Mouse (Mus musculus): ENCODE data around the gene Dock1.

Dock1 gene

DNA sequence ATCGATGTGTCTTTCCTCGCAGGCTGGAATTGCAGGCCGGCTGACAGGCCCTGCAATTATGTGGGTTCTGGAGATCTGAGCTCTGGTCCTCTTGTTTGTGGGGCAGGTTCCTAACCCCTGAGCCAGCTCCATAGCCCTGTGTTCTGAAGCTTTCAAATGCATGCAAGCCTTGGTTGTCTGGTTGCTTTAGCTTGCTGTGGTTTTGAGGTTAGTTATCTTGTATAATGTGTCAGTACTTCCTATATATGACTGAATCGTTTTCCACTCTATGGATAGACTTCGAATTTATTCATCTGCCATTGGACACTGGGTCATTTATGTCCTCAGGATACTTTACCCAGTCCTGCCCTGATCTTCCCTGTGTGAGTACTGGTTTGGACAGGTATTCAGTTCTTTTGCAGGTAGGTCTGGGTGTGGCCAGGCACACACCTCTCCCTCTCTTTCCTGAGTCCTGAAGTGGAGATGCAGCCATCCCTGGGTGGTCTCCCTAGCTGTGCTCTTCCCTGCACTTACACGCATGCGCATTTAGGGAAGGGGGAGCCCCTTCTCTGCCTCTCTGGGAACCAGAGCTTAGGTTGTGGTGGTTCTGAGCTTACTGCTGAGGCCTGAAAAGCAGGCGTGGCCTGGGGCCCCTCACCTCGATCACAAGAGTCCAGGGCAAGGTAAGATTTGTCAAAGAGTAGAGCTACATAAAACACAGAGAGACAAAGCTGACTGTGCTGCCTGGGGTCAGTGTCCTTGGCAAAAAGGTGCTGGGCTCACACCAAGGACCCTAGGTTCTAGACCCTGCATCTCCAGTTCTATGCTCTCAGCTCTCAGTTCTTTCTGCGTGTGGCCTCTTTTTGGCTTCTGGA lies 25.9 kb downstream of the Dock1 start:
- DNase-seq = no peak

DNA sequence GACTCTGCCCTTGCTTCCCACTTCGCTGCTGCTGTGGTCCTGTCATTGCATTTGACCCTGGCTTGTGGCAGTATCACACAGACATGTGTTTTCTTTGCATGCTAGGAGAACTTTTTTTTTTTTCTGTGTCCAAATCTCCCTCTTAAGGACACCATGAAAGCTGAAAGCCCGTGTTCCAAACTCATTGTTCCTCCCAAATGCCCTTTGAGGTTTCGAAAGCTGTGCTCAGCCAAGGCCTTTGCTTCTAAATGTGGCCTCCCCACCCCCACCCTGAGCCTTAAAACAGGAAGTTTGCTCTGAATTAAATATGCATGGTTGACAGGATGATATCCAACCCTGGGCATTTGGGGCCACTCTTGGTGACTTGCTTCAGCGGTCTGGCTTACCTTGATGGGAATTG lies 27.0 kb downstream of the Dock1 start:
- no peak for DNase-seq

DNA sequence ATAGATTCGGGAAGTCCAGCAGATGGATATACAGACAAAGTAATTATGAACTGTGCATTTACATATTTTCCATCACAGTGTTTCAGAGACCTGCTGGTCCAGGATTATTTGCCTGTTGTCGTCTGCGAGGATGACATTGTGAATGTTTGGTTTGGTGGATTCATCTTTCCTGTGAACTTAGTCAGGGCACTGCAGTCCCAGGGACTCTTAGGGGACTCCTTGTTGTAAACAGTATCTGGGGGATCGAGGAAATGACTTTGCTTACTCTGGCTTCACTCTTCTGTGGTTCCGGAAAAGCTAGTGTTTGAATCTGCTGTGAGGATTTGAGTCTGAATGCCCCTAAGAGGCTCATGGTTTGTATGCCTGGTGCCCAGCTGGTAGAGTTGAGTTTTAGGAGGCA lies 27.8 kb downstream of the Dock1 start:
- no peak for DNase-seq

GRCm38 (mm10) chr7:134700001-134700400 lies 29.5 kb downstream of the Dock1 start:
- DNase-seq = no peak

DNA sequence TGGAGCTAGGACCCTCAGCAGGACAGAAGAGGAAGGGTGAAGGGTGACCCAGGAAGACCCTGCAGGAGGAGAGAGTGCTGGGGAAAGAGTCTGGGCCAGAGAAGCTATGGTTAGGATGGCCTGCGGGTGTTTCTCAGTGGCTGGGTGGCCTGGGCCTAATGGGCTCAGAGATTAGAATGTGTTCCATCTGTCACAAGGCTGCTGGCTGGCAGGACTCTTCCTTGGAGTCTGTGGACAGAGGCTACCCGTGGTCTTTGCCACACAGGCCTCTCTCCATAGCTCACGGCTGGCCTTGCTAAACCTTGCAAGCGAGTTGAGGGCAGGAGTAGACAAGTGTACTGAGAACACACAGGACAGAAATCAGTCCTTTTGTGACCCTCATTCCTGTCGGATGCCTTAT lies 32.0 kb downstream of the Dock1 start:
- DNase-seq = peak in 1 of 2 experiments; percentile 6

GRCm38 (mm10) chr7:134703704-134704103 lies 33.2 kb downstream of the Dock1 start:
- DNase-seq = no peak

DNA sequence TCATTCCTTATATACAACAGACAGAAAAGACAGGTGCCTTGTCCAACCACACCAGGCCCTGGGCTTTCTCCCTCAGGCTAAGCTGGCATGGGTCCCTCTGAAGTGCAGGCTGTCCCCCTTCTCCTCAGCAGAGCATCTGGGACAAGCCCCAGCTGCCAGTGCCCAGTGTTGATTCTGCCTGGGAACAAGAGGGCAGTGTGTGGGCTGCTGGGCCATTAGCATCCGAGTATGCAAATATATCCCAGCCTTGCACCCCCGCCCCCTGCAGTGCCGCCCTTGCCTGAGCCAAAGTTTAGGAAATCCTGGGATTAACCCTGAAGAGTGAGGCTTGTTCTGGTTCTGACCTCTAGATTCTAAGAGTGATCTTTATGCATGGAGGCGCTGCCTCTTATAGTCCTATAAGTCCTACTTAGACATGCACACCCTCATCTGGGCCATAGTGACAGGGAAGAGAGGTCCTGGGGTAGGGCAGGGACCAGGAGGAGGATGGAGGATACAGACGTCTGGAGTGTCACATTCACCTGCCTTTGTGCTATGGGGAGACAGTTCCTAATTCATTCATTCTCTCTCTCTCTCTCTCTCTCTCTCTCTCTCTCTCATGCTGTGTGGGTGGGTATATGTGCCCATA lies 38.9 kb downstream of the Dock1 start:
- peak in 1 of 2 experiments; percentile 46 for DNase-seq

GRCm38 (mm10) chr7:134711576-134711975 lies 41.1 kb downstream of the Dock1 start:
- no peak for DNase-seq

DNA sequence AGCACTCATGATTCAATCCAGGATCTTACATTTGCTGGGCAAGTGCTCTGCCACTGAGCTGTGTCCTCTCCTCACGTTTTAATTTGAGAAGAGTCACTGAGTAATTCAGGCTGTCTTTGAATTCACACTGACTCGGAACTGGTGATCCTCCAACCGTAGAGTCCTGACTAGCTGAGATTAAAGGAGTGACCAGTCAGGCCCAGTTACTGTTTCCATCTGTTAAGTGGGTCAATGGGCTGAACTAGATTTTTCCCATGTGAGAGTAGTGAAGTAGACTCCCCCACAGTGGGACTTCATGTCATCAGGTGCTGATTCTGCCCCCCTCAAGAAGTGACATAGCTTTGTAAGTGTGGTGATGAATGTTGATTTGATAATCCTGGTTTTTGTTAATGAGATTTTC lies 49.0 kb downstream of the Dock1 start:
- DNase-seq = no peak

DNA sequence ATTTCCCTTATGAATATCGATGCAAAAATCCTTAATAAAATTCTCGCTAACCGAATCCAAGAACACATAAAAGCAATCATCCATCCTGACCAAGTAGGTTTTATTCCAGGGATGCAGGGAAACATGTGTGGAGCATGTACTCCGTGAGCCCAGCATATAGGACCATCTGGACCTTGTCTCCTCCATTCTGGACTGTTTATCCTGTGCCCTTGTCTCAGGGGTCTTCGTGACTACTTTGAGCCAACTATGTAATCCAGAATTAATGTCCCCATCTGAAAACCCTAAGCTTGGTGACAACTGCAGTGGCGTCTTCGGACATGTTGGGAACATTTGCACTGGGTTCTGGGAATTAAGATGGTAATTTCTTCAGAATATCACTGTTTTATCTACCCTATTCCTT lies 51.9 kb downstream of the Dock1 start:
- DNase-seq = no peak

DNA sequence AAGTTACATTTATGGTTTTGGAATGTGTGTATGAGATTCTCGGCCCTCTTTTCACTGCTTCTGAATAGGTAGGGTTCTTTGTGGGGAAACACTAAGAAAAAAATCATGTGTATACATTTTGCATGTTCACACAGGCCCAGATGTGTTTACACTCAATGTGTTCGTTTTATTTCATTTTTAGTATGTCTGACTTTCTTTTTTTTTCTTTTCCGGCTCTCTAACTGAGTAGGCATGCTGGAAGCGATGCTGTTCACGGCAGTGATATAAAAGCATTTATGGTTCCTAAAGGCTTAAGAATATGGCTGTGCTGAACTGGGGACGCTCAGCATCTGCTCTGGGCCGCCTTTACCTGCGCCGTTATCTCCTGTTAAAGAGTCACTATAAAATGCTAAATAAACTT lies 52.5 kb downstream of the Dock1 start:
- no peak for DNase-seq

GRCm38 (mm10) chr7:134723509-134723908 lies 53.1 kb downstream of the Dock1 start:
- no peak for DNase-seq

- no peak for DNase-seq
Measured at GRCm38 (mm10) chr7:134724841-134725240, 54.4 kb downstream of the Dock1 start.

DNA sequence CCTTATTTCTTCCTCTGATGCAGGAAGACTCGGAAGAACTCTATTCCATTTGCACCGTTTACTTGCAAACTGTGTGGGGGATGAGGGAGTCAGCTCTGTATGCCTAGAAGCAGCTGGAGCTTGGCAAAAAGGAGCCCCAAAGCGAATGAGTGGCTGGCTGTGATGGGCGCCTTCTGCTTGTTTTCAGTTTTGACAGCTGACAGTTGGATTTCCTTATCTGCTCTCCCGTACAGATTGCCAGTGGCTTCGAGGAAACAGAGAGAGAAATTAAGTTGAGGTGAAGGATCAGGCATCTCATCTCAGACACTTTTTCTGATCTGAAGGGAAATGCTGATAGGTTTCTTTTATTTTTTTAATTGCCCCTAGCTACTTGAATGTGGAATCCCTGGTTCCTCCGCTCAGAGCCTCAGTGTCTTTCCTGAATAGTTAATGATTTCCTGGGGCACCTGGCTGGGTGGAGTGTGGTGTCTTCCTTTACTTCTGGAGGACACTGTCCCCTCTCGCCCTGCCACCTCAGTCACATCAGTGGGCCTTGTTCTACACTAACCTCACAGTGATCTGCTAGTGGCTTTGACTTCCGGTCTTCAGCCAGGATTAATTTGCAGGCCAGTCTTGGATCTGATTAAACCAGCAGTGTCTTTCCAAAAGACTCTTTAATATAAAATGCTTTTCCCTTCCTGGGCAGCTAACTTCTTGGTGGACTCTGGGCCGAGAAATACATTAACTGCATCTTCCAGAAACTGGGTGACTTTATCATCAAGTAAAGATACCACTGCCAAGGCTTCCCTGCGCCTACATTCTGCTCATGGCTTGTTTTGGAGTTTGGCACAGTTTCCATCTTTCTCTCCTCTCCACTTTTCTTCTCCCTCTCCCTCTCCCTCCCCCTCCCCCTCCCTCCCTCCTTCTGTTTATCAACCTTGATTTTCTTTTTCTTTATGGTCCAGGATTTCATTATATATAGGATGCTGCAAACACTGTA lies 55.4 kb downstream of the Dock1 start:
- peak in 1 of 2 experiments; percentile 17 for DNase-seq

DNA sequence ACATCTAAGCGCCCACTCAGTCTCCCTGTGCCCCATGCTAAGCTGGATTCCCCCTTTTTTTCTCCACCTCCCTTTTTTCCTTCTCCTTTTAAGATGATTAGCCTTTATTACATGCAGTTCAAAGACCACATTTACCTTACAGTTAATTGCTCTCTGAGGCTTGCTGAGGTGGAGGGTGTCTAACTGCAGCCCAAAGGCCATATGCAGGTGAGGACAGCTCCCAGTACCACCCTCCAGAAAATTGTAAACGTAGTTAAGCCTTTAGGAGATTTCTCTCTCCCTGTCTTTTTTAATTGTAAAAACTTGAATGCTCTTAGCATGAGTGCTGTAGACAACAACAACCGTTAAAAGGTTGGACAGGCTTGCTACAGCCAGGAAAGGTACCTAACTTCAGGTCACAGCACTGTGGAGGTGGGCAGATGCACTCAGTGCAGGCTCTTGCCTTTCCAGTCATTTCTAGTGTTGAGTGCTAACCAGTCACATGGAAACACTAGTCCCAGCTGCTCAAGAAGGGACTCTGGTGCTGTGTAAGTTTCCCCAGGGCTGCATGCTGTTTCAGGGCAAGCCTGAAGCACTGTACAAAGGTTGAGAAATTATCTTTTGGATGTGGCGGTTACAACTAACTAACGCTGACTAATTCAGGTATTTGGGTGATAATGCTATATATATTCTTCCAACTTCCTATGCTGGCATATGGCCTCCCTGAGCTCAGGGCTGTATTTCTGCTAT lies 56.2 kb downstream of the Dock1 start:
- no peak for DNase-seq

GRCm38 (mm10) chr7:134729348-134729747 lies 58.9 kb downstream of the Dock1 start:
- no peak for DNase-seq

- no peak for DNase-seq
Measured at GRCm38 (mm10) chr7:134730406-134731126, 60.1 kb downstream of the Dock1 start.

GRCm38 (mm10) chr7:134747059-134747458 lies 76.6 kb downstream of the Dock1 start:
- DNase-seq = no peak

DNA sequence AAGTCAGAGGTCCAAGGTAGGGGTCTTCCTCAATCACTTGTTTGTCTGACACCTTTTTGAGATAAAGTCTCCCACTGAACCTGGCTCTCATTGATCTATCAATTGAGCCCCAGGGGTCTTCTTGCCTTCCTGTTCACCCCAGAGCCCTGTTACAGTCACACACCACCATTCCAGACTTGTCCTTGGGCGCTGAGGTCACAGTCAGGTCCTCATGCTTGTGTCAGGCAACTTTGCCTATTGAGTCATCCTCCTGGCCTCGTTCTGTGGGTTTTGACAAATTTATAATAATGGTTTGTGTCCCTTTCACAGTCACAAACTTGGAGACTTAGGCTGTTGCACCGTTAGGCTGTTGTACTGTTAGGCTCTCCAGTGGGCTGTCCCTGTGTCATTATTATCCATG lies 77.9 kb downstream of the Dock1 start:
- no peak for DNase-seq

GRCm38 (mm10) chr7:134749613-134750012 lies 79.2 kb downstream of the Dock1 start:
- no peak for DNase-seq

DNA sequence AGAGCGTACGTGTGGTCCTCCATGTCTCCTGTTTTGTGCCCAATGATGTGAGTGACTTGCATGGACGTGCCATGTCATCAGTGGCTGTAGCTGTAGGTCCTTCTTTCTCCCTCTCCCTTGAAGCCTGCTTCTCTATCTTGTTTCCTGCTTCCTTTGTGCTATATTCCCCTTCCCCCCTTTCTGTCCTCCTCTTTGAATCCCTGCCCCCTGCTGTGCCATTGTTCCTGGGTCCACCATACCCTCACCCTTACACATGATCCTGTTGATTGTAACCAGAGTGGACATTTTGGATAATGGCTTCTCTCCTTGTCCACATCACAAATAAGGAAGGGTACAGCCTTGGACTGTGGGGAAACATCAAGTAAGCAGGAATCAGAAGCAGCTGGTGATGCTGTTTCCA lies 81.0 kb downstream of the Dock1 start:
- no peak for DNase-seq

DNA sequence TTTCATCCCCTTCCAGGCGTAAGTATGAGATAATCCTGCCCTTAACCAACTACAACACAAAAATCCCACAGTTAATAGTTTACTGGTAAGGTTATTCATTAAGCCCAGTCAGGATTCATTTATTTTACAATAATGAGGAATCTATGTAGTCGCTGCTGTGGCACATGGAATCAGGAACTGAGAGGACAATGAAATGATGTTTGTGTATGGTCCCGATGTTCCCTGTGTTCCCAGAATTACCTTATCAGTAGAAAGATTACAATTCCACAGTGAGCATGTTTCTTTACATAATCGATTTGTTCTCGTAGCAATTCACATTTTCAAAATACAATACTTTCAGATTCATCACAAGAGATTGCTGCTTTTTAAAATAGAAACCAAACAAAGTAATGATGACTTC lies 83.0 kb downstream of the Dock1 start:
- DNase-seq = no peak
